Mouse (Mus musculus): ENCODE measurements at regions not wholly inside any gene's neighbourhood (a gene's known extent, or its start where the extent isn't known, plus 50 kb on each side); places are given as distances from the start of the nearest gene placed in this dataset.

DNA sequence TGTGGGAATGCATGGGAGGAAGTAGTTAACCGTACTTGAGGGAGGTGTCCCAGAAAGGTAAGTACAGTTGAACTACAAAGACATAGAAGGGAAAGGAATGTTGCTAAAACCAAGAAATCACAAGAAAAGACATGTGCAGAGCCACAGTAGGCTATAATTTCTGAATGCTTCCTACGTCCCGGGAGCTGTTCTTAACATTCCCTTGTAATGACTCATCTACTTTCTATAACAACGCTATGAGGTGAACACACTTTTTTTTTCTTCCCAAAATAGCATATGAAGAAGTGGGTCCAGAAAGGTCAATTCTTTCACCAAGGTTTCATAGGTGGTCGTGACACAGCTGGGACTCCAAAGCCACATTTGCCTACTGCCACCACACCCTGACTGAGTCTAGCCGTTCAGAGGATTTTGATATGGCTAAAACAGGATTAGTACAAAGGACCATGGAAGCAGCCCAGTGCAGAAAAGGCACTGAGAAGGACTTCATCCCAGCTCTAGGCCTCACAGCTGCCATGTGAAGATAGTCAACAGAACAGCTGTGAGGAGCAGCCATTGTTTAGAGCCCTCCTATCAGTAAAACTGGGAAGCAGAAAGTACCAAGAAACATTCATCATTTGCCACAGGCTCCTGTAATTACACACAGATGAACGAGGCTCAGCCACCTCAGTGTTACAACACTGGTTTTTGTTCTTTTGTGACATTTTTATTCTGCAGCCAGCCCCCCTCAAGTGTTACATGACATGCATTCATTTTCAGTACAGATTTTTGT, 133.4 kb downstream of the Rnd3 start:
- no peak for DNase-seq
- intact Hi-C loops (cut with DNase I), result no loop called here

DNA sequence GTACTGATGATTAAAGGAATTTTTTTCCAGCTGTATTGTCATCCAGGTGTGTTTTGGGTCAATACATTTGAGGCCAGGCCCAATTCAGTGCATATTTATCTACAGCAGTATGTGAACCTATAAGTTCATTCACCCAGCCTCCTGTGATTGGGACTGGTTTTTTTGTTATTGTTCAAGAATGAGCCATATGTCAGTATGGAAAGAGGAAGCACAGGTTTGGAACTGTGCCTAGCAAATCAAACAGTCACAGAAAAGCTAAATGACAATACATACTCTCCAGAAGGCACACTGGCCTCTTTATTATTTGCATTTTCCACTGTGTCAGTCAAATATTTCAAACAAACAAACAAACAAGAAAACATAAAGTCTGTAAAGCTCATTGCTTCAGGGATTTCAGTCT, 134.7 kb downstream of the Rnd3 start:
- DNase-seq, result no peak
- intact Hi-C loops (cut with DNase I), result no loop called here

- intact Hi-C loops (cut with DNase I), result no loop called here
- no peak for DNase-seq
Observed at GRCm38 (mm10) chr2:51013090-51013489, 135.8 kb downstream of the Rnd3 start.

- intact Hi-C loops (cut with DNase I), result no loop called here
- DNase-seq, result no peak
Observed at GRCm38 (mm10) chr2:51008251-51008533, 140.7 kb downstream of the Rnd3 start.

DNA sequence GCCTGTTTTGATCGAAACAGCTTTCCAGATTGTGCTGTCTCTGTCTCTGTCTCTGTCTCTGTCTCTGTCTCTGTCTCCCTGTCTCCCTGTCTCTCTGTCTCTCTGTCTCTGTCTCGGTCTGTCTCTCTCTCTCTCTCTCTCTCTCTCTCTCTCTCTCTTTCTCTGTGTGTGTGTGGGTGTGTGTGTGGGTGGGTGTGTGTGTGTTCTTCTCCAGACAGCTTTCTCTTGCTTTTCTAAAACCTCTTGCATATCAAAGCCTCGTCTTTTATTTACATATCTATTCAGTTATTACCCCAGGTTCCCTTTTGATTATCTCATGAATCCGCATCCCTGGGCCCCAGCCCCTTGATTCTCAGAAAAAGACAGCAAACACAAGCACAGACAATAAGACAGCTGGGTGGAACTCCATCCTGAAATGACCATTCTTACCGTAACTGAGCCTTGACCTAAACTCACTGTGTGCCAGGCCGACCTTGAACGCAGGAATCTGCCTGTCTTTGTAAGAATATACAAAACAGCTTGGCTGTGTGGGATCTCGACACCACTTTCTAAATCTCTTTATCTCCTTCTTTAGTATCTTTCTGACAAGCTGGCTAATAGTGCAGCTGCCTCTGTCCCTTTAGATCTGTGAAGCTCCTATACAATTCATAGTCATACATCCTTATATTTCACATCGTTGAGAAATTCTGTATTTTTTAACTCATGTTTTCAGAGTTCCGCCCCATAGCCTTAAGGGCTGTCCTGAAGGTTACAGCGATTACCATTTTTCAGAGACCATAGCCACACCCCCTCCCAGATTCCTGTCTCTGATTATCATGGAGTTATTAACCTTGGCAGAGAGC, 141.3 kb downstream of the Rnd3 start:
- DNase-seq, result no peak
- intact Hi-C loops (cut with DNase I), result no loop called here

- DNase-seq, result no peak
- intact Hi-C loops (cut with DNase I), result no loop called here
Observed at GRCm38 (mm10) chr2:51006818-51007217, 142.1 kb downstream of the Rnd3 start.

GRCm38 (mm10) chr2:51001548-51001947, 147.4 kb downstream of the Rnd3 start:
- no peak for DNase-seq
- intact Hi-C loops (cut with DNase I), result no loop called here

DNA sequence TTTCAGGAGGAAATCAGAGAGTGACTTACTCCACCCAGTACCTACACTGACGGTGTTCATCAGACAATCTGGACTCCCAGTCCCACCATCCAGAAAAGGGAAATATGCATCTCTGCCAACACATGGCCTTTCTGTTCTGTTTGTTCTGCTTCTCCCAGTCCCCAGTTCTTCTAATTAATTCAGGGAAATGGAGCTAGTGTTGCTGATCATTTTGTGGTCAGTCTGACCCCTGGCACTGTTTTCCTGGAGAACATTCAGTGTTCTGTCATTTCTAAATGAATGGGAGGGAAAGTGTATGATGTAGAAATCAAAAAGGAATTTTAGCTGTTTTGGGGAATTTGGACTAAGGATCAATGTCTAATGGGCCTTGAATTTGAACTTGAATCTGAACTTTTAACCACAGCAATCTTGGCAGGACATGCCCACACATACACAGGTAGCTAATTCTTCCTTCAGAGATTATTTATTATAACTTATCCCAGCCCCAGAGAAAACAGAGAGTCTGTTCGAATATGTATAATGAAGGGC, 165.0 kb downstream of the Rnd3 start:
- DNase-seq, result no peak
- intact Hi-C loops (cut with DNase I), result no loop called here

DNA sequence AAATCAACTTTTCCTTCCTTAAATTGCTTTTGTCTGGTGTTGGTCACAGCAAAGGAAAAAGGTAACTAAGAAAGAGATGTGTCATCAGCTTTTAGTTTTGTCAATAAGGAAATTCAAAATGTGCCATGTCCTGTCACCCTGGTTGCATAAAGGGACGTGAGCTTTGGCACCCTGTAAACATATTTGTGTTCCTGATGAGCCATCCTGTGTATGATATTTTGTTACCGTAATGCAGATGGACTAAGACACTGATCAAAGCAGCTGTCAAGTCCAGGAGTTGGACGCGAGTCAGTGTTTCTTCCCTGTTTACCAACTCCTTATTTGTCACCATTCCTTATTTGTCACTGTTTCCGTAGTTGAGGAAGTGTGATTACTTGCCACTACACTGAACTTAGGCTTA, 166.3 kb downstream of the Rnd3 start:
- no peak for DNase-seq
- intact Hi-C loops (cut with DNase I), result no loop called here

- intact Hi-C loops (cut with DNase I), result no loop called here
- no peak for DNase-seq
Observed at GRCm38 (mm10) chr2:50978356-50978755, 170.6 kb downstream of the Rnd3 start.

GRCm38 (mm10) chr2:50971131-50971825, 177.6 kb downstream of the Rnd3 start:
- DNase-seq, result no peak
- intact Hi-C loops (cut with DNase I), result no loop called here

GRCm38 (mm10) chr2:50968382-50968781, 180.5 kb downstream of the Rnd3 start:
- intact Hi-C loops (cut with DNase I), result no loop called here
- DNase-seq, result no peak

DNA sequence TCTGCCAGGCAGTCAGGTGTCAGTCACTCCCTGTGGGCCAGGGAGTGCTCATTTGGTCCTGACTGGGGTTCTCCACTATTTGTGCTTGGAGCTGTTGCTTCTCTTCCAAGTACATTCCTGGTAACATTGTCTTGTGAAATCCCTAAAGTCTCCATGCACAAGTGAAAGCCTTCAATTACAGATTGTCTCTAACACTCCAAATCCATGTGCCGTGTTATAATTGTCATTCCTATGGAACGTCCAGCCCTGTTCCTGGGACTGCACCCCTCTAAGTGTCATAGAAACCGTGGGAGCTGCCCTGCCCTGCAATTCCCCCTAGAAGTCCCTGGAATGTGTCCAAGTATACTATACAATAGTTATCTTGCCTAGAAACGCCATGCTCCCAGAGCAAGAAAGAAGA, 181.1 kb downstream of the Rnd3 start:
- intact Hi-C loops (cut with DNase I), result no loop called here
- DNase-seq, result no peak

GRCm38 (mm10) chr2:50967133-50967532, 181.8 kb downstream of the Rnd3 start:
- intact Hi-C loops (cut with DNase I), result no loop called here
- no peak for DNase-seq

- no peak for DNase-seq
- intact Hi-C loops (cut with DNase I), result no loop called here
Observed at GRCm38 (mm10) chr2:50965485-50966017, 183.4 kb downstream of the Rnd3 start.

DNA sequence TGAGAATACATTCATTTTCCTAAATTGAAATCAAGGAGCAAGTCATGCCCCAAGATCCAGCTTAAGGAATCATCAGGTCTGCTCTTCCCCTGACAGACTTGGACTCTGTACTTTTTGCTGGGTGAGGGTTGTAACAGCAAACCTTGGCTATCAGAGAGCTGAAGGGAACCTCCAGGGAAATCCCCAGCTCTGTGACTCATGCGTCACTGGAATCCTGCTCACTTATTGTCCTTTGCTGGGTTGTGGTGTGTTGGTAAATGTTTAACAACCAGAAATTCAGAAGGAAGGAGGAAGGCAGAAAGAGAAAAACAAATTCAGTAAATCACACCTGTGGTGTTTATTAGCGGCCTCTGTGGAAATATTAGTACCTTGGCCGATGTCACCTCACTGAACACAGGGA, 184.8 kb downstream of the Rnd3 start:
- DNase-seq, result no peak
- intact Hi-C loops (cut with DNase I), result no loop called here

- no peak for DNase-seq
- intact Hi-C loops (cut with DNase I), result no loop called here
Observed at GRCm38 (mm10) chr2:50961049-50961448, 187.9 kb downstream of the Rnd3 start.

DNA sequence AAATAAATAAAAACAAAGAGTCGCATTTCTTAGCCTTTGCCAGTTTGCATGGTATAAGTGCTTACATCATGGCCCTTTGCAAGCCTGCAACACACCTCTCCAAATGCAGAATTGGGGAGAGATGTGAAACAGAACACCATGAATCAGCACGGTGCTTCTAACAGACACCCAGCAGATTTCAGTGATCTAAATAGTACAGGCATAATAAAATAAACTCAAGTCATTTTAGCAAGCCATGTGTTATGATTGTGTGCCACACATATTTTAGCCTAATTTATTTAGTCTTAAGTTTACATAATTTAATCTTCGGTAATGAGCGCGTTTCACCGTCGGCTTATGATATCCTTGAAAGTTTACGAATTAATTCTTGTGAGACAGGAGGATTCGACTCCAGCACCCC, 189.6 kb downstream of the Rnd3 start:
- intact Hi-C loops (cut with DNase I), result no loop called here
- DNase-seq, result no peak

DNA sequence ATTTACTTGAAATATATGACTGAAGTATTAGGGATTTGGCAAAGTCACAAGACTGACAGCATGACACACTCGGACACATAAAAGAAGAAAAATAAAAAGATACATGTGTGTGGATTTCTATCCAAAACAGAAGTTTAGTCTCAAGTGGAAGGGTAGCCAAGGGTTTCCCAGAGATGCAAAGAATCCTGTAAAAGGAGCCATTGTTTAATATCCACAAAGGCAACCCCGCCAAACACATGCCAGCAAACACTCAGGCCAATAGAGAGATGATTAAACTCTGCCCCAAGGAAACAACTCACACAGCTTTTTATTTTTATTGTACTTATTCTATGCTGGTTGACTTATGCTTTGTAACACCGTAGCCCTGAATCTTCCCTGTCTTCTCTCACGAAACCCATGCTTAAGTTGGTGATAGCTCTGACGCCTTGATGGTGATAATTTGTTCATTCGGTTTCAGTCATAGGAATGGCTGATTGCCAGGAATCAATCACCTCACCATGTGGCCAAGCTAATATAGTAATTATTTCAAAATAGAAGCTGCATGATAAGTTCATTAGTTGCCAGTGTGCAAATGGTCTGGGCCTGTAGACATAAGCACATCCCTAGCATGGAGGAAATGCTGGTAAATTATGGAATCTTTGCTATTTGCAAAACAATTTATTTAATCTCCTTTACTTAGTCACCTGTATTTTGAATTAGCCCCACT, 194.4 kb downstream of the Rnd3 start:
- intact Hi-C loops (cut with DNase I), result no loop called here
- no peak for DNase-seq

DNA sequence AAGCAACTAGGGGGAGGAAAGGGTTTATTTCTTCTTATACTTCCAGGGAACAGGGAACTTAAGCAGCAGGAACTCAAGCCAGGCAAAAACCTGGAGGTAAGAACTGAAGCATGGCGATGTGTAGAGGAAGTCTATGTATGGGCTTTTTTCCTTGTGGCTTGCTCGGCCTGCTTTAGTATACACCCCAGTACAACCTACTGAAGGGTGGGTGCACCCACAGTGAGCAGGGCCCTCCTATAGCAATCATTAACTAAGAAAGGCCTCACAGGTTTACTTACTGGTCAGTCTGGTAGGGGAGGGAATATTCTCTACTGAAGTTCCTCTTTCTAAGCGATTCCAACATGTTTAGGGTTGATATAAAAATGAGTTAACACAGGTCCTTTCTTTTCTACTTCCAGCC, 197.9 kb downstream of the Rnd3 start:
- intact Hi-C loops (cut with DNase I), result no loop called here
- DNase-seq, result no peak

DNA sequence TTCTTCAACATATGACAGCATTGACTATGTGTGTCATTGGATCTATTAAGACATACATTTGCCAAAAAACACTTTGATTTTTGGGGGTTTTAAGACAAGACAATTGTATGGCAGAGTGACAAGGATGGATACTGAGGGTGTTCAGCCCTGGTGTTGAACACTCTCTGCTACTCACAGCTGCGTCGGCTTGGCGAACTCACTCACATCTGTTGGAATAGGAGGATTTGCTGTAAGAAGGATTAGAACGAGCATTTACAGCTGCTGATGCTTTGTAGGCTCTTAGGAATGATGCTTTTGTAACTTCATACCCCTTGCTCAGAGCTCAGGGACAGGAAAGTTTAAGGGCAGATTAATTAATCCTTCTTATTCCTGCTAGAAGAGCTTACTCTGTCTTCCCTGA, 199.2 kb downstream of the Rnd3 start:
- intact Hi-C loops (cut with DNase I), result no loop called here
- no peak for DNase-seq
